Mouse (Mus musculus) megakaryocyte, embryonic 14.5 days (primary cell): Measurements from ENCODE around the gene Usp47. TPM values are rescaled to one million over a fixed set of nuclear protein-coding genes. Genes with fewer than 3 reads are reported as not detected.

Experiments used
- H3K27me3 ChIP-seq: replicated peaks from 2 replicates; pipeline ENCODE3; 2012; ENCODE audit warnings: inconsistent platforms
- H3K36me3 ChIP-seq: replicated peaks from 2 replicates; pipeline ENCODE3; 2012; ENCODE audit warnings: low read length, inconsistent platforms, mixed read lengths
- H3K4me1 ChIP-seq: 2 replicates; pipeline ENCODE4 v1.6.1; 2012; ENCODE audit warnings: inconsistent platforms
- H3K4me3 ChIP-seq: replicated peaks from 2 replicates; pipeline ENCODE3; 2012; ENCODE audit warnings: moderate library complexity, mild to moderate bottlenecking, inconsistent platforms
- H3K9me3 ChIP-seq: 2 replicates; pipeline ENCODE4 v1.6.1; 2012; ENCODE audit warnings: inconsistent platforms
- FLI1 ChIP-seq: IDR thresholded peaks from 2 replicates; pipeline ENCODE4 v1.6.1; 2012; ENCODE audit warnings: low read length, inconsistent platforms, mixed read lengths
- GATA1 ChIP-seq: IDR thresholded peaks from 3 replicates; pipeline ENCODE4 v1.6.1; 2012; ENCODE audit warnings: mixed read lengths, low read length, inconsistent platforms, borderline replicate concordance
- polyA plus RNA-seq: library from polyadenylated mRNA; stranded (reverse); fragments of >175 nt; gene quantifications from 2 replicates; pipeline ENCODE4 v1.2.3, GENCODE M21; 2012; ENCODE audit warnings: low replicate concordance; ENCODE audit not compliant: insufficient read depth

Usp47 gene
- polyA plus RNA-seq, 1 experiment: 3.0 TPM

- TF ChIP-seq GATA1 (no peak), FLI1 (no peak)
- Histone ChIP-seq H3K9me3 (peaks cover 8% of the 10 kb centered on the region), H3K36me3 (no peaks in the 10 kb centered on the region), H3K4me3 (no peak overlapping the region), H3K4me1 (no peaks in the 10 kb centered on the region), H3K27me3 (peaks cover 40% of the 10 kb centered on the region)
These were observed 94.8 kb downstream of the Usp47 start for GRCm38 (mm10) chr7:112118086-112118485.

- TF ChIP-seq FLI1: no peak
- no peak for TF ChIP-seq GATA1
- Histone ChIP-seq H3K4me3 (no peak overlapping the region), H3K9me3 (peaks cover 8% of the 10 kb centered on the region), H3K36me3 (no peaks in the 10 kb centered on the region), H3K27me3 (peaks cover 51% of the 10 kb centered on the region), H3K4me1 (no peaks in the 10 kb centered on the region)
These were observed 95.9 kb downstream of the Usp47 start for GRCm38 (mm10) chr7:112119248-112119647.

- Histone ChIP-seq H3K9me3 (peaks cover 8% of the 10 kb centered on the region), H3K36me3 (no peaks in the 10 kb centered on the region), H3K4me1 (peaks cover 9% of the 10 kb centered on the region; the same call in 1 of the 2 replicates), H3K4me3 (no peak overlapping the region), H3K27me3 (peaks cover 52% of the 10 kb centered on the region)
- no peak for TF ChIP-seq GATA1
These were observed 97.8 kb downstream of the Usp47 start for GRCm38 (mm10) chr7:112120861-112121810.

- H3K36me3 ChIP-seq: no peaks in the 10 kb centered on the region
- H3K27me3 ChIP-seq: peaks cover 52% of the 10 kb centered on the region
- peaks cover 9% of the 10 kb centered on the region; the same call in 1 of the 2 replicates for H3K4me1 ChIP-seq
- TF ChIP-seq FLI1 (no peak), GATA1 (no peak)
- H3K9me3 ChIP-seq: peaks cover 4% of the 10 kb centered on the region; the same call in 1 of the 2 replicates
- no peak overlapping the region for H3K4me3 ChIP-seq
These were observed 98.7 kb downstream of the Usp47 start for GRCm38 (mm10) chr7:112121866-112122500.

DNA sequence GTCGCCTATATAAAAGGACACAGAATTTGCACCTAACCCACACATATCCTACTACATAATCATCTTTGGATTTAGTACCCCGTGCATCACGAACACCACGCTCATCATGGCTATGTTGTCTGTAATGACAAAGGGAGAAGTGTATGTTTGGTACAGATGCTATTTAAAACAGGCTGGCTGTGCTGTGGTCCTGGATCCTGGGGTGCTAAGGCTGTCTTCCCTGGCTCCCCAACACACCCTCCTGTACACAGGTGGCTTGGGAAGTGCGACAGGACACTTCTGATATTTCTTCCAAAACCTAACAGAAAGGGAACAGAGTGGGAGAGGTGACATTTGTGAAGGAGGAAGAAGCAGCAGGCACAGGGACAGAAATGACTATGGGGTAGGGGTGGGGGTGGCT, 100.3 kb downstream of the Usp47 start:
- Histone ChIP-seq H3K4me1 (peaks cover 9% of the 10 kb centered on the region; the same call in 1 of the 2 replicates), H3K9me3 (no peaks in the 10 kb centered on the region), H3K27me3 (peaks cover 49% of the 10 kb centered on the region), H3K4me3 (no peak overlapping the region), H3K36me3 (no peaks in the 10 kb centered on the region)
- no peak for TF ChIP-seq GATA1
- TF ChIP-seq FLI1: no peak

- no peak overlapping the region for H3K4me3 ChIP-seq
- TF ChIP-seq GATA1: no peak
- H3K27me3 ChIP-seq: peaks cover 50% of the 10 kb centered on the region
- H3K9me3 ChIP-seq: no peaks in the 10 kb centered on the region
- peaks cover 9% of the 10 kb centered on the region; the same call in 1 of the 2 replicates for H3K4me1 ChIP-seq
- H3K36me3 ChIP-seq: no peaks in the 10 kb centered on the region
These were observed 102.4 kb downstream of the Usp47 start for GRCm38 (mm10) chr7:112125625-112126260.

GRCm38 (mm10) chr7:112127085-112127637, 103.9 kb downstream of the Usp47 start:
- TF ChIP-seq GATA1: no peak
- no peak for TF ChIP-seq FLI1
- H3K27me3 ChIP-seq: peaks cover 43% of the 10 kb centered on the region
- H3K4me1 ChIP-seq: peaks cover 9% of the 10 kb centered on the region; the same call in 1 of the 2 replicates
- H3K36me3 ChIP-seq: no peaks in the 10 kb centered on the region
- H3K9me3 ChIP-seq: no peaks in the 10 kb centered on the region
- no peak overlapping the region for H3K4me3 ChIP-seq

- no peaks in the 10 kb centered on the region for H3K36me3 ChIP-seq
- H3K27me3 ChIP-seq: peaks cover 39% of the 10 kb centered on the region
- H3K4me3 ChIP-seq: no peak overlapping the region
- peaks cover 9% of the 10 kb centered on the region; the same call in 1 of the 2 replicates for H3K4me1 ChIP-seq
- TF ChIP-seq GATA1: no peak
- TF ChIP-seq FLI1: no peak
- no peaks in the 10 kb centered on the region for H3K9me3 ChIP-seq
These were observed 104.7 kb downstream of the Usp47 start for GRCm38 (mm10) chr7:112127954-112128353.

- Histone ChIP-seq H3K9me3 (no peaks in the 10 kb centered on the region), H3K4me1 (peaks cover 9% of the 10 kb centered on the region; the same call in 1 of the 2 replicates), H3K27me3 (peaks cover 32% of the 10 kb centered on the region), H3K4me3 (no peak overlapping the region), H3K36me3 (no peaks in the 10 kb centered on the region)
- TF ChIP-seq GATA1 (no peak), FLI1 (no peak)
These were observed 105.5 kb downstream of the Usp47 start for GRCm38 (mm10) chr7:112128810-112129209.

DNA sequence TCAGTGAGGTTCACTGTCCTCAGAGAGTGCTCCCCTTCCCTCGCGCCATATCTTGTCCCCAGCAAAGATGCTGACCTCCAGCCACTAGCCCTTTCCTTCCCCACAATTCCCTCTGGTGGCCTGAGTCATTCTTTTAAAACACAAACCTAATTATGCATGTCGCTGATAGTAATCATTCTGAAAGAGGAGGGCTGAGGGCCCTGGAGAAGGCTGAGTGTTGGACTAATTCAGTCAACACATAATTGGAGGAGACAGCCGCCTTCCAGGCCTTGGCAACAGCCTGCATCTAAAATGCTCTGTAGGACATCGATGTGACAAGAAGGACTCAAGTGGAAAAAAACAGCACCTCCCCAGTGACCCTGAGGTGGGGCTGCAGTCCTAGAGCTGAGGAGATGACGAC, 106.5 kb downstream of the Usp47 start:
- H3K4me1 ChIP-seq: peaks cover 9% of the 10 kb centered on the region; the same call in 1 of the 2 replicates
- TF ChIP-seq FLI1 (no peak), GATA1 (no peak)

More for the DNA sequence above, 106.5 kb downstream of the Usp47 start:
- Histone ChIP-seq H3K9me3 (no peaks in the 10 kb centered on the region), H3K27me3 (peaks cover 27% of the 10 kb centered on the region), H3K36me3 (no peaks in the 10 kb centered on the region), H3K4me3 (no peak overlapping the region)
